Mouse (Mus musculus) stomach, embryonic 14.5 days (tissue): ENCODE results near the gene Lpar3. TPM values are rescaled to one million over a fixed set of nuclear protein-coding genes. Genes with fewer than 3 reads are reported as not detected.

Experiments
- ATAC-seq: fragments of 200-750 bp; cut with Nextera tagmentation; 2 replicates; pipeline ENCODE4 v1.8.0; 2017; ENCODE audit warnings: low read depth, moderate TSS enrichment; ENCODE audit not compliant: insufficient number of reproducible peaks, insufficient read depth, low FRiP score
- H3K27ac ChIP-seq: fragments of 300-500 bp; sonication (generic); 2 replicates; pipeline ENCODE4 v1.5.1; 2014; ENCODE audit warnings: mild to moderate bottlenecking, low read length, moderate library complexity, mixed read lengths
- H3K27me3 ChIP-seq: fragments of 300-500 bp; sonication (generic); 2 replicates; pipeline ENCODE4 v1.6.1; 2014; ENCODE audit warnings: low read length, control low read depth, mixed read lengths; ENCODE audit not compliant: control insufficient read depth, insufficient read depth
- H3K36me3 ChIP-seq: fragments of 300-500 bp; sonication (generic); 2 replicates; pipeline ENCODE4 v1.6.1; 2014; ENCODE audit warnings: mild to moderate bottlenecking, control low read depth, low read length, moderate library complexity, mixed read lengths; ENCODE audit not compliant: control insufficient read depth, insufficient read depth
- H3K4me1 ChIP-seq: fragments of 300-500 bp; sonication (generic); 2 replicates; pipeline ENCODE4 v1.6.1; 2014; ENCODE audit warnings: low read length, control low read depth, mixed read lengths; ENCODE audit not compliant: control insufficient read depth, insufficient read depth
- H3K4me2 ChIP-seq: fragments of 300-500 bp; sonication (generic); replicated peaks from 2 replicates; pipeline ENCODE4 v1.6.1; 2014; ENCODE audit warnings: low read depth, low read length, control low read depth
- H3K4me3 ChIP-seq: fragments of 300-500 bp; sonication (generic); 2 replicates; pipeline ENCODE4 v1.5.1; 2014; ENCODE audit warnings: low read depth, low read length, control low read depth
- H3K9ac ChIP-seq: fragments of 300-500 bp; sonication (generic); replicated peaks from 2 replicates; pipeline ENCODE4 v1.6.1; 2014; ENCODE audit warnings: low read depth, mild to moderate bottlenecking, control low read depth, low read length, moderate library complexity, mixed read lengths
- H3K9me3 ChIP-seq: fragments of 300-500 bp; sonication (generic); 2 replicates; pipeline ENCODE4 v1.6.1; 2016; ENCODE audit warnings: low read depth, low read length, control low read depth; ENCODE audit not compliant: control insufficient read depth
- WGBS: fragments of 180-500 bp; shearing (Covaris S2); extraction: QIAGEN DNeasy Blood & Tissue Kit; methylation state at CpG from one replicate; pipeline ENCODE4 v1.1.7; 2014; 5-methylcytosine and 5-hydroxymethylcytosine counted together
- polyA plus RNA-seq: library from polyadenylated mRNA; unstranded; fragments of >200 nt; fragmentation: Nextera tagmentation; extraction: Ambion mirVana; gene quantifications from 2 replicates; pipeline ENCODE4 v1.2.1, GENCODE M21; 2014

Lpar3 gene
- polyA plus RNA-seq, 1 experiment from 2014 or later = 1.2 TPM

- no peaks in the 10 kb centered on the region for H3K9me3 ChIP-seq
- H3K4me3 ChIP-seq = no peak overlapping the region
- H3K27me3 ChIP-seq = no peaks in the 10 kb centered on the region
- H3K27ac ChIP-seq = no peak overlapping the region
- ATAC-seq = no peak
- no peaks in the 10 kb centered on the region for H3K36me3 ChIP-seq
- 0 out of 2 replicates have a peak, but pooled peaks cover 5% of the 10 kb centered on the region for H3K4me1 ChIP-seq
- no peak overlapping the region for H3K4me2 ChIP-seq
- WGBS = 89% methylated on average over 3 of the region's 3 CpGs
- H3K9ac ChIP-seq = no peak overlapping the region
These were observed 4.2 kb upstream of the Lpar3 start for GRCm38 (mm10) chr3:146216561-146216960.

- H3K27me3 ChIP-seq = no peaks in the 10 kb centered on the region
- H3K36me3 ChIP-seq = no peaks in the 10 kb centered on the region
- H3K4me2 ChIP-seq = no peak overlapping the region
- WGBS = 77% methylated on average over 4 of the region's 4 CpGs
- ATAC-seq = no peak
- H3K9ac ChIP-seq = no peak overlapping the region
- no peaks in the 10 kb centered on the region for H3K4me1 ChIP-seq
- H3K4me3 ChIP-seq = no peak overlapping the region
- no peaks in the 10 kb centered on the region for H3K9me3 ChIP-seq
- no peak overlapping the region for H3K27ac ChIP-seq
These were observed 3.5 kb downstream of the Lpar3 start for GRCm38 (mm10) chr3:146224271-146224670.

GRCm38 (mm10) chr3:146225061-146225761 is 4.4 kb downstream of the Lpar3 start:
- no peak overlapping the region for H3K4me3 ChIP-seq
- no peak overlapping the region for H3K9ac ChIP-seq
- H3K36me3 ChIP-seq = no peaks in the 10 kb centered on the region
- H3K4me1 ChIP-seq = no peaks in the 10 kb centered on the region
- no peaks in the 10 kb centered on the region for H3K9me3 ChIP-seq
- no peak overlapping the region for H3K27ac ChIP-seq
- H3K4me2 ChIP-seq = no peak overlapping the region
- ATAC-seq = no peak
- H3K27me3 ChIP-seq = no peaks in the 10 kb centered on the region
- WGBS = 80% methylated on average over 7 of the region's 7 CpGs

GRCm38 (mm10) chr3:146227427-146227826 is 6.7 kb downstream of the Lpar3 start:
- no peak overlapping the region for H3K27ac ChIP-seq
- no peaks in the 10 kb centered on the region for H3K9me3 ChIP-seq
- ATAC-seq = no peak
- no peaks in the 10 kb centered on the region for H3K36me3 ChIP-seq
- no peak overlapping the region for H3K4me3 ChIP-seq
- 55% methylated on average over 3 of the region's 3 CpGs for WGBS
- no peaks in the 10 kb centered on the region for H3K27me3 ChIP-seq
- H3K4me2 ChIP-seq = no peak overlapping the region
- no peaks in the 10 kb centered on the region for H3K4me1 ChIP-seq
- no peak overlapping the region for H3K9ac ChIP-seq

- Histone ChIP-seq H3K9ac (no peak overlapping the region), H3K36me3 (no peaks in the 10 kb centered on the region), H3K4me2 (no peak overlapping the region), H3K27me3 (no peaks in the 10 kb centered on the region), H3K9me3 (no peaks in the 10 kb centered on the region), H3K27ac (no peak overlapping the region), H3K4me3 (no peak overlapping the region), H3K4me1 (no peaks in the 10 kb centered on the region)
- ATAC-seq = no peak
- WGBS = 84% methylated on average over 13 of the region's 13 CpGs
These were observed 8.0 kb downstream of the Lpar3 start for GRCm38 (mm10) chr3:146228559-146229310.

GRCm38 (mm10) chr3:146232708-146233107 is 11.9 kb downstream of the Lpar3 start:
- Histone ChIP-seq H3K4me1 (no peaks in the 10 kb centered on the region), H3K27me3 (no peaks in the 10 kb centered on the region), H3K4me2 (no peak overlapping the region), H3K4me3 (no peak overlapping the region), H3K36me3 (no peaks in the 10 kb centered on the region), H3K9ac (no peak overlapping the region), H3K27ac (no peak overlapping the region), H3K9me3 (no peaks in the 10 kb centered on the region)
- no peak for ATAC-seq
- WGBS = 53% methylated on average over 7 of the region's 7 CpGs

- no peak overlapping the region for H3K4me3 ChIP-seq
These were observed 13.0 kb downstream of the Lpar3 start for GRCm38 (mm10) chr3:146233741-146234140.

GRCm38 (mm10) chr3:146234530-146234929 is 13.8 kb downstream of the Lpar3 start:
- ATAC-seq = no peak
- WGBS = 38% methylated on average over 10 of the region's 10 CpGs
- no peaks in the 10 kb centered on the region for H3K36me3 ChIP-seq

More at GRCm38 (mm10) chr3:146233741-146234140, 13.0 kb downstream of the Lpar3 start:
- Histone ChIP-seq H3K36me3 (no peaks in the 10 kb centered on the region), H3K9me3 (no peaks in the 10 kb centered on the region), H3K27ac (no peak overlapping the region), H3K27me3 (no peaks in the 10 kb centered on the region), H3K4me2 (no peak overlapping the region), H3K9ac (no peak overlapping the region), H3K4me1 (no peaks in the 10 kb centered on the region)
- 39% methylated on average over 4 of the region's 4 CpGs for whole genome bisulfite sequencing
- no peak for ATAC-seq

More at GRCm38 (mm10) chr3:146234530-146234929, 13.8 kb downstream of the Lpar3 start:
- no peaks in the 10 kb centered on the region for H3K27me3 ChIP-seq
- H3K9ac ChIP-seq = no peak overlapping the region
- no peak overlapping the region for H3K27ac ChIP-seq
- H3K4me3 ChIP-seq = no peak overlapping the region
- no peaks in the 10 kb centered on the region for H3K9me3 ChIP-seq
- no peak overlapping the region for H3K4me2 ChIP-seq
- H3K4me1 ChIP-seq = no peaks in the 10 kb centered on the region
